Mouse (Mus musculus): ENCODE measurements around the gene Crip1. TPM values are rescaled to one million over a fixed set of nuclear protein-coding genes. Genes with fewer than 3 reads are reported as not detected.

Crip1 gene
- polyA plus RNA-seq, 1 experiment from 2014 or later, result 194 TPM

- Histone ChIP-seq H3K36me3 (ENCODE audit: control insufficient read depth, insufficient read depth, low read length) (peaks cover 89% of the 10 kb centered on the region), H3K9me3 (ENCODE audit: control insufficient read depth, low read length) (no peaks in the 10 kb centered on the region), H3K4me2 (replicated peaks; ENCODE audit: low read depth, low read length) (no peak overlapping the region), H3K27me3 (ENCODE audit: control insufficient read depth, insufficient read depth, low read length) (no peaks in the 10 kb centered on the region), H3K4me3 (ENCODE audit: low read length) (no peak overlapping the region), H3K27ac (ENCODE audit: low read depth, low read length) (no peak overlapping the region), H3K9ac (ENCODE audit: low read depth, low read length) (no peak overlapping the region), H3K4me1 (ENCODE audit: control insufficient read depth, insufficient read depth, low read length) (no peaks in the 10 kb centered on the region)
- peak; percentile 29; the same call in 1 of the 2 replicates for ATAC-seq (ENCODE audit: low FRiP score, low TSS enrichment)
- WGBS, result 85% methylated on average over 20 of the region's 20 CpGs
Measured at GRCm38 (mm10) chr12:113119516-113120410, 26.4 kb upstream of the Crip1 start.

GRCm38 (mm10) chr12:113124726-113125125 is 21.4 kb upstream of the Crip1 start:
- Histone ChIP-seq H3K9me3 (ENCODE audit: control insufficient read depth, low read length) (no peaks in the 10 kb centered on the region), H3K4me3 (ENCODE audit: low read length) (no peak overlapping the region), H3K9ac (ENCODE audit: low read depth, low read length) (no peak overlapping the region), H3K27me3 (ENCODE audit: control insufficient read depth, insufficient read depth, low read length) (no peaks in the 10 kb centered on the region), H3K4me2 (replicated peaks; ENCODE audit: low read depth, low read length) (no peak overlapping the region), H3K4me1 (ENCODE audit: control insufficient read depth, insufficient read depth, low read length) (no peaks in the 10 kb centered on the region), H3K27ac (ENCODE audit: low read depth, low read length) (no peak overlapping the region), H3K36me3 (ENCODE audit: control insufficient read depth, insufficient read depth, low read length) (peaks cover 97% of the 10 kb centered on the region)
- ATAC-seq (ENCODE audit: low FRiP score, low TSS enrichment), result no peak
- 83% methylated on average over 6 of the region's 6 CpGs for WGBS

- no peak for ATAC-seq (ENCODE audit: low FRiP score, low TSS enrichment)
- Histone ChIP-seq H3K4me1 (ENCODE audit: control insufficient read depth, insufficient read depth, low read length) (no peaks in the 10 kb centered on the region), H3K9me3 (ENCODE audit: control insufficient read depth, low read length) (no peaks in the 10 kb centered on the region), H3K4me3 (ENCODE audit: low read length) (no peak overlapping the region), H3K4me2 (replicated peaks; ENCODE audit: low read depth, low read length) (no peak overlapping the region), H3K27ac (ENCODE audit: low read depth, low read length) (no peak overlapping the region), H3K9ac (ENCODE audit: low read depth, low read length) (no peak overlapping the region; the same call in 1 of the 2 replicates), H3K36me3 (ENCODE audit: control insufficient read depth, insufficient read depth, low read length) (peaks cover 100% of the 10 kb centered on the region), H3K27me3 (ENCODE audit: control insufficient read depth, insufficient read depth, low read length) (no peaks in the 10 kb centered on the region)
- 95% methylated on average over 8 of the region's 8 CpGs for WGBS
Measured at GRCm38 (mm10) chr12:113130732-113131131, 15.4 kb upstream of the Crip1 start.

- Histone ChIP-seq H3K4me1 (ENCODE audit: control insufficient read depth, insufficient read depth, low read length) (no peaks in the 10 kb centered on the region), H3K36me3 (ENCODE audit: control insufficient read depth, insufficient read depth, low read length) (peaks cover 100% of the 10 kb centered on the region), H3K27me3 (ENCODE audit: control insufficient read depth, insufficient read depth, low read length) (no peaks in the 10 kb centered on the region), H3K4me3 (ENCODE audit: low read length) (no peak overlapping the region), H3K27ac (ENCODE audit: low read depth, low read length) (no peak overlapping the region), H3K4me2 (replicated peaks; ENCODE audit: low read depth, low read length) (no peak overlapping the region), H3K9me3 (ENCODE audit: control insufficient read depth, low read length) (no peaks in the 10 kb centered on the region), H3K9ac (ENCODE audit: low read depth, low read length) (no peak overlapping the region)
- 99% methylated on average over 14 of the region's 14 CpGs for WGBS
- ATAC-seq (ENCODE audit: low FRiP score, low TSS enrichment), result no peak
Measured at GRCm38 (mm10) chr12:113131601-113132000, 14.5 kb upstream of the Crip1 start.

GRCm38 (mm10) chr12:113132567-113132966 is 13.5 kb upstream of the Crip1 start:
- Histone ChIP-seq H3K27me3 (ENCODE audit: control insufficient read depth, insufficient read depth, low read length) (no peaks in the 10 kb centered on the region), H3K9ac (ENCODE audit: low read depth, low read length) (no peak overlapping the region), H3K4me3 (ENCODE audit: low read length) (no peak overlapping the region), H3K36me3 (ENCODE audit: control insufficient read depth, insufficient read depth, low read length) (peaks cover 100% of the 10 kb centered on the region), H3K4me1 (ENCODE audit: control insufficient read depth, insufficient read depth, low read length) (no peaks in the 10 kb centered on the region), H3K9me3 (ENCODE audit: control insufficient read depth, low read length) (no peaks in the 10 kb centered on the region), H3K4me2 (replicated peaks; ENCODE audit: low read depth, low read length) (no peak overlapping the region), H3K27ac (ENCODE audit: low read depth, low read length) (no peak overlapping the region)
- no peak for ATAC-seq (ENCODE audit: low FRiP score, low TSS enrichment)
- WGBS, result 90% methylated on average over 2 of the region's 2 CpGs

GRCm38 (mm10) chr12:113133260-113133659 is 12.9 kb upstream of the Crip1 start:
- Histone ChIP-seq H3K27ac (ENCODE audit: low read depth, low read length) (no peak overlapping the region), H3K36me3 (ENCODE audit: control insufficient read depth, insufficient read depth, low read length) (peaks cover 100% of the 10 kb centered on the region), H3K9me3 (ENCODE audit: control insufficient read depth, low read length) (no peaks in the 10 kb centered on the region), H3K9ac (ENCODE audit: low read depth, low read length) (no peak overlapping the region), H3K4me2 (replicated peaks; ENCODE audit: low read depth, low read length) (no peak overlapping the region), H3K4me3 (ENCODE audit: low read length) (no peak overlapping the region), H3K4me1 (ENCODE audit: control insufficient read depth, insufficient read depth, low read length) (no peaks in the 10 kb centered on the region), H3K27me3 (ENCODE audit: control insufficient read depth, insufficient read depth, low read length) (no peaks in the 10 kb centered on the region)
- no peak for ATAC-seq (ENCODE audit: low FRiP score, low TSS enrichment)
- WGBS, result 95% methylated on average over 9 of the region's 9 CpGs

- H3K27me3 ChIP-seq (ENCODE audit: control insufficient read depth, insufficient read depth, low read length), result no peaks in the 10 kb centered on the region
- H3K4me1 ChIP-seq (ENCODE audit: control insufficient read depth, insufficient read depth, low read length), result peaks cover 5% of the 10 kb centered on the region; the same call in 1 of the 2 replicates
- H3K4me3 ChIP-seq (ENCODE audit: low read length), result no peak overlapping the region
- H3K4me2 ChIP-seq (replicated peaks; ENCODE audit: low read depth, low read length), result no peak overlapping the region
- no peak overlapping the region for H3K9ac ChIP-seq (ENCODE audit: low read depth, low read length)
- WGBS, result 79% methylated on average over 5 of the region's 5 CpGs
- H3K27ac ChIP-seq (ENCODE audit: low read depth, low read length), result no peak overlapping the region
- H3K9me3 ChIP-seq (ENCODE audit: control insufficient read depth, low read length), result no peaks in the 10 kb centered on the region
- no peak for ATAC-seq (ENCODE audit: low FRiP score, low TSS enrichment)
- H3K36me3 ChIP-seq (ENCODE audit: control insufficient read depth, insufficient read depth, low read length), result peaks cover 99% of the 10 kb centered on the region
Measured at GRCm38 (mm10) chr12:113133861-113134403, 12.2 kb upstream of the Crip1 start.

GRCm38 (mm10) chr12:113134502-113134901 is 11.6 kb upstream of the Crip1 start:
- peaks cover 93% of the 10 kb centered on the region for H3K36me3 ChIP-seq (ENCODE audit: control insufficient read depth, insufficient read depth, low read length)
- H3K27ac ChIP-seq (ENCODE audit: low read depth, low read length), result no peak overlapping the region
- 94% methylated on average over 4 of the region's 4 CpGs for WGBS
- no peaks in the 10 kb centered on the region for H3K9me3 ChIP-seq (ENCODE audit: control insufficient read depth, low read length)
- no peak overlapping the region for H3K9ac ChIP-seq (ENCODE audit: low read depth, low read length)
- no peak overlapping the region for H3K4me2 ChIP-seq (replicated peaks; ENCODE audit: low read depth, low read length)
- H3K4me1 ChIP-seq (ENCODE audit: control insufficient read depth, insufficient read depth, low read length), result peaks cover 10% of the 10 kb centered on the region; the same call in 1 of the 2 replicates
- no peak for ATAC-seq (ENCODE audit: low FRiP score, low TSS enrichment)
- no peak overlapping the region for H3K4me3 ChIP-seq (ENCODE audit: low read length)
- H3K27me3 ChIP-seq (ENCODE audit: control insufficient read depth, insufficient read depth, low read length), result no peaks in the 10 kb centered on the region

- no peak overlapping the region for H3K27ac ChIP-seq (ENCODE audit: low read depth, low read length)
- no peak for ATAC-seq (ENCODE audit: low FRiP score, low TSS enrichment)
- H3K4me1 ChIP-seq (ENCODE audit: control insufficient read depth, insufficient read depth, low read length), result peaks cover 14% of the 10 kb centered on the region; the same call in 1 of the 2 replicates
- H3K4me2 ChIP-seq (replicated peaks; ENCODE audit: low read depth, low read length), result no peak overlapping the region
- H3K9me3 ChIP-seq (ENCODE audit: control insufficient read depth, low read length), result no peaks in the 10 kb centered on the region
- peaks cover 84% of the 10 kb centered on the region for H3K36me3 ChIP-seq (ENCODE audit: control insufficient read depth, insufficient read depth, low read length)
- no peak overlapping the region for H3K9ac ChIP-seq (ENCODE audit: low read depth, low read length)
- H3K27me3 ChIP-seq (ENCODE audit: control insufficient read depth, insufficient read depth, low read length), result 0 out of 2 replicates have a peak, but pooled peaks cover under 1% of the 10 kb centered on the region
- WGBS, result 87% methylated on average over 7 of the region's 7 CpGs
- H3K4me3 ChIP-seq (ENCODE audit: low read length), result no peak overlapping the region
Measured at GRCm38 (mm10) chr12:113135401-113135800, 10.7 kb upstream of the Crip1 start.

All from kidney, embryonic 14.5 days (tissue).